Mouse (Mus musculus) heart, postnatal 10 days (tissue): ENCODE measurements around the gene Ush2a. TPM values are rescaled to one million over a fixed set of nuclear protein-coding genes. Genes with fewer than 3 reads are reported as not detected.

Experiments
- DNase-seq, 2 experiments: peaks; one replicate each; pipeline ENCODE4 v3.0.0; 2021
- intact Hi-C: fragments of 180-260 bp; cut with DNase I; formaldehyde crosslinking; loops from one replicate; pipeline ENCODE4 v1.15.1; 2025
- total RNA-seq, 2 experiments: library from RNA; stranded (reverse); gene quantifications; 2 replicates each; pipeline ENCODE4 v1.2.3; 2021

The Ush2a gene
- total RNA-seq, 2 experiments from 2014 or later: 0.07 to 0.24 TPM

DNA sequence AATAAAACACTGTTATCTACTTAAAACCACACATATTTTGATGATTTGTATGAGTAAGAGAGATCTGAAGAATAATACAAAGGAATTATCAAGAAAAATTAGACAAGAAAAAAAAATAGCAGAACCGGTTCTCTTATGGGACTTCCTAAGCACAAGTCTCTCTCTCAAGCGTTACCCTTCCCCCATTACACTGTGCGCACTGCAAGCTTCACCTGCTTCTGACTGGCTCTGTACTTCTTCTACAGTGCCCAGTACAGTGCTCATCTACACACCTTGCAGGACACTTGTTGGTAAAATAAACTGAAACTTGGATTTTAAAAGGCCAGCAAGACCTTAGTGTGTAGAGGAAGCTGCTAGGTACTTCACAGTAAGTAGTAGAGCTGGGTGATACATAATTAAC is 736.1 kb downstream of the Ush2a start:
- intact Hi-C loops: no loop called here
- no peak for DNase-seq

GRCm38 (mm10) chr1:188999981-189000380 is 738.2 kb downstream of the Ush2a start:
- intact Hi-C loops: no loop called here
- no peak for DNase-seq

- DNase-seq: no peak
- intact Hi-C loops: no loop called here
These were observed 740.0 kb downstream of the Ush2a start for GRCm38 (mm10) chr1:189001815-189002214.

GRCm38 (mm10) chr1:189004774-189005173 is 743.0 kb downstream of the Ush2a start:
- intact Hi-C loops: no loop called here

GRCm38 (mm10) chr1:189006267-189006666 is 744.4 kb downstream of the Ush2a start:
- DNase-seq: no peak
- intact Hi-C loops: no loop called here

More at GRCm38 (mm10) chr1:189004774-189005173, 743.0 kb downstream of the Ush2a start:
- no peak for DNase-seq

- peak in 1 of 2 experiments; percentile 22 for DNase-seq
- intact Hi-C loops: no loop called here
These were observed 745.0 kb downstream of the Ush2a start for GRCm38 (mm10) chr1:189006826-189007225.

- intact Hi-C loops: no loop called here
These were observed 745.6 kb downstream of the Ush2a start, which contains the start of gene Kctd3 for GRCm38 (mm10) chr1:189007239-189007979. Gene Kctd3 (minus strand): TSS chr1:189007841.

DNA sequence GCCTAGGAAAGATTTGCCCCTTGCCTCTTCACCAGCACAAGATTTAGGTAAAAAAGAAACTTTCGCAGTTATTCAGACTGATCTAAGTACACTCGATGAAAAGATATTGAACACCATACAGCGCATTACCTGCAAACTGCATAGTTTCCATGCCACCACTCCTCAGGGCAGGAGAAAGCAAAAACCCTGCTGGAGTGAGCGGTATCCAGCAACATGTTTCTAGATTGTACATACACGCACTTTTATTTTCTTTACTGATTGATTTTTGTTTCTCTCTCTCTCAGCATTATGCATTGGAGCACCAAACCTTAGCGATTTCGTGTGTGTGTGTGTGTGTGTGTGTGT is 746.1 kb downstream of the Ush2a start:
- DNase-seq: no peak
- intact Hi-C loops: no loop called here

More at GRCm38 (mm10) chr1:189007239-189007979, 745.6 kb downstream of the Ush2a start, which contains the start of gene Kctd3:
- peak; percentile 97 to 98 for DNase-seq

- intact Hi-C loops: no loop called here
- DNase-seq: no peak
These were observed 748.8 kb downstream of the Ush2a start for GRCm38 (mm10) chr1:189010671-189011070.

DNA sequence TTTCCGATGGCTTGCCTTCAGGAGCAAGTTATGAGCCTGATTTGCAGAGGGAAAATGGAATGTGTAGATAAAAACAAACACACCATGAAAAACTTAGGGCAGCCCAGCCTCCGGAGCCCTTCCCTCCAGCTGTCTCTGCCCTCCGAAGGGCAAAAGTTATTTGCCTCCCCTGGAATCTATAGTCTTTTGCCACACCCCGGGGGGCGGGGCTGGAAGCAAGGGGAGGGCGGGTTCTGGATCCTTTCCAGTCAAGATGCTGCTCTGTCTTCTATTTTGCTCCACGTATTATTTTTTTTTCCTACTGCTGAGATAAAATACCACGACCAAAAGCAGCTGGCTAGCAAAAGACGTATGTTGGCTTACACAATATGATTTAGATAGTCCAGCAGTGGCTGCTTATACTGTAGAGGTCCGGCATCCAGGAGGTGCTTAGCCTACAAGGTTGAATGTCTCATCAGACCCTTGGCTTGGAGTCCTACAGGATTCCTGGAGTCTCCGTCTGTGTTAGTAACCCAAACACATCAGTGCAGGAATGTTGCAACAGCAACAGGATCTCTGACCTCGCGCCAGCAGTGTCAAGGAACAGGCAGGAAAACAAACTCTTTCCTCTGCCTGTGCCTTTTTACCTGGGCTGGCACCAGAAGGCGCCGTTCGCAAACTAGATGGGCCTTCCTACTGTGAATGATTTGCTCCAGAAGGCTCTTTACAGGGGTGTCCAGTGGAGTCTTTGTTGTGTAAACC is 751.2 kb downstream of the Ush2a start:
- DNase-seq: no peak
- intact Hi-C loops: no loop called here

- DNase-seq: no peak
- intact Hi-C loops: no loop called here
These were observed 751.7 kb downstream of the Ush2a start for GRCm38 (mm10) chr1:189013587-189013921.
